Mouse (Mus musculus) intestine, postnatal 0 days (tissue): Measurements from ENCODE around the gene Igbp1. TPM values are rescaled to one million over a fixed set of nuclear protein-coding genes. Genes with fewer than 3 reads are reported as not detected.
A peak's percentile ranks its signal among the peaks of the same experiment; 100 is the strongest.

ENCODE experiments used
- ATAC-seq: fragments of 200-750 bp; cut with Nextera tagmentation; 2 replicates; pipeline ENCODE4 v1.8.0; 2017; ENCODE audit warnings: mild to moderate bottlenecking, moderate TSS enrichment, moderate library complexity
- H3K27ac ChIP-seq: fragments of 300-500 bp; sonication (generic); 2 replicates; pipeline ENCODE4 v1.5.1; 2014; ENCODE audit warnings: mild to moderate bottlenecking, low read depth, low read length, moderate library complexity
- H3K27me3 ChIP-seq: fragments of 300-500 bp; sonication (generic); replicated peaks from 2 replicates; pipeline ENCODE4 v1.6.1; 2014; ENCODE audit warnings: low read length, mixed read lengths; ENCODE audit not compliant: control insufficient read depth, insufficient read depth
- H3K36me3 ChIP-seq: fragments of 300-500 bp; sonication (generic); 2 replicates; pipeline ENCODE4 v1.6.1; 2014; ENCODE audit warnings: mild to moderate bottlenecking, moderate library complexity; ENCODE audit not compliant: control insufficient read depth, insufficient read depth
- H3K4me1 ChIP-seq: fragments of 300-500 bp; sonication (generic); replicated peaks from 2 replicates; pipeline ENCODE4 v1.6.1; 2014; ENCODE audit warnings: antibody characterized with exemption, low read length, mixed read lengths; ENCODE audit not compliant: control insufficient read depth, insufficient read depth
- H3K4me2 ChIP-seq: fragments of 300-500 bp; sonication (generic); replicated peaks from 2 replicates; pipeline ENCODE4 v1.6.1; 2014; ENCODE audit warnings: low read depth, mild to moderate bottlenecking, moderate library complexity
- H3K4me3 ChIP-seq: fragments of 300-500 bp; sonication (generic); 2 replicates; pipeline ENCODE4 v1.5.1; 2014; ENCODE audit warnings: low read depth, low read length
- H3K9ac ChIP-seq: fragments of 300-500 bp; sonication (generic); 2 replicates; pipeline ENCODE4 v1.6.1; 2014; ENCODE audit warnings: mild to moderate bottlenecking, low read depth, low read length
- H3K9me3 ChIP-seq: fragments of 300-500 bp; sonication (generic); 2 replicates; pipeline ENCODE4 v1.6.1; 2016; ENCODE audit warnings: mixed run types; ENCODE audit not compliant: control insufficient read depth
- CTCF ChIP-seq: sonication (generic); IDR thresholded peaks from 2 replicates; pipeline ENCODE4 v1.5.1; 2016; ENCODE audit warnings: low read depth, mild to moderate bottlenecking, control low read depth, antibody characterized with exemption, moderate library complexity
- WGBS: fragments of 180-500 bp; shearing (Covaris S2); extraction: QIAGEN DNeasy Blood & Tissue Kit; methylation state at CpG from one replicate; pipeline ENCODE4 v1.1.7; 2014; 5-methylcytosine and 5-hydroxymethylcytosine counted together
- polyA plus RNA-seq: library from polyadenylated mRNA; unstranded; fragments of >200 nt; fragmentation: Nextera tagmentation; extraction: Ambion mirVana; gene quantifications from 2 replicates; pipeline ENCODE4 v1.2.1, GENCODE M21; 2015

Gene Igbp1
- 30.6 and 31.1 TPM in 2 replicates for polyA plus RNA-seq

DNA sequence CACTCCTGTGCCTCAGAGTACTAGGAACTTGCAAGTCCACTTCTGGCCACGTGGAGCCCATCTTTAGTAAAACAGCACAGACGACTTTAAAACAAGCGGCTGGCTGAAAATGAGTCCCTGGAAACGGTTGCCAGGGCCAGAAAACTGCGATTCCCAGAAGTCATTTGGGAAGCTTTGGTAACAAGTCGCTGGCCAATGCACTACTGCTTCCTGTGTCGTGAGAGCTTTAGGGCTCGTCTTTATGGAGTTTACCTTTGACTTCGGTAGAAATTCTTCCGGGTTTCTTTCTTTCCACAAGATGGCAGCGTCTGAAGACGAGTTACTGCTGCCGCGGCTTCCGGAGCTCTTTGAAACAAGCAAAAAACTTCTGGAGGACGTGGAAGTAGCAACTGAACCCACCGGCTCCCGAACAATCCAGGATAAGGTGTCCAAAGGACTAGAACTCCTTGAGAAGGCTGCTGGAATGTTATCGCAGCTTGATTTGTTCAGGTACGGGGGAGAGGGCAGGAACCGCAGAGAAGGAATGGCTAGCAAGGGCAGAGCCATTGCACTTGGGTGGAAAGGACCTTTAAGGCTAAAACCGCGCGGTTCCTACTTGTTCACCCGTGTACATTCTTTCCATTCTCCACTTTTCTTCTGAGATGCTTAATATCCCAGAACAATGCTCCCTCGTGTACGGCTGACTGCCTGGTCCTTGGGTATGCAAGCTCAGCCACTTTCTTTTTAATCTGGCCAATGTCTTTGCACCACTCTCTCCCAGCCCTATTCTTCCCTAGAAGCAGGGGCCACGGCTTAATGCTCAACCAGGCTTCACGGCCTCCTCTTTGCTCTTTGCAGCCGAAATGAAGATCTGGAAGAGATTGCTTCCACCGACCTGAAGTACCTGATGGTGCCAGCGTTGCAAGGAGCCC lies at the start of gene Igbp1:
TSS of gene Igbp1 (plus strand) at position 224 of the 911 bp plus-strand sequence.
- H3K36me3 ChIP-seq = no peaks in the 10 kb centered on the region
- H3K27ac ChIP-seq = peak within 1 kb of the TSS; percentile 74
- no peaks in the 10 kb centered on the region for H3K4me1 ChIP-seq
- WGBS = 18% methylated on average over 32 of the region's 32 CpGs
- peak; percentile 41; the same call in 1 of the 2 replicates for TF ChIP-seq CTCF
- peak; percentile 95 for ATAC-seq
- H3K9ac ChIP-seq = peak within 1 kb of the TSS; percentile 60; the same call in 1 of the 2 replicates
- H3K4me2 ChIP-seq = peak within 1 kb of the TSS; percentile 67
- H3K9me3 ChIP-seq = no peaks in the 10 kb centered on the region
- H3K4me3 ChIP-seq = peak within 1 kb of the TSS; percentile 67
- H3K27me3 ChIP-seq = no peaks in the 10 kb centered on the region

DNA sequence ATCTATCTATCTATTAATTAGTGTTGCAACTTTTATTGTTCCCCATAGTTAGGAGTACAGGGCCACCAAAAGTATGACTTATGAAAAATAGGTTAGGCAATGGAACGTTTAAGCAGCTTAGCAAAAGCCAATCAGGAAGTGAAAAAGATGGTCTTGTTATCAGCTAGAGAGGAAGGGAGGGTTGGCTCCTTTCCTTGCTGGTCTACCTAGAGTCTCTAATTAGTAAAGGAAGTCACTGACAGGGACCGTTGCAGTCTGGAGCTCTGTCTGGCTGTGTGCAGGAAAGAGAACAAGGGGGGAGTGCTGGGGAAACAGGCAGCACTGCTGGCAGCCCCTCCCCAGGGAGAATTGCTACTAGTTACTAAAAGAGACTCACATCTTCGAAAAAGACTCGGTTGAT lies 26.0 kb upstream of the Igbp1 start:
- 65% methylated on average over 4 of the region's 4 CpGs for WGBS
- Histone ChIP-seq H3K27ac (no peak overlapping the region), H3K9ac (no peak overlapping the region), H3K27me3 (no peaks in the 10 kb centered on the region), H3K4me3 (no peak overlapping the region), H3K4me2 (no peak overlapping the region), H3K36me3 (no peaks in the 10 kb centered on the region), H3K4me1 (no peaks in the 10 kb centered on the region), H3K9me3 (no peaks in the 10 kb centered on the region)
- ATAC-seq = no peak
- TF ChIP-seq CTCF = no peak

DNA sequence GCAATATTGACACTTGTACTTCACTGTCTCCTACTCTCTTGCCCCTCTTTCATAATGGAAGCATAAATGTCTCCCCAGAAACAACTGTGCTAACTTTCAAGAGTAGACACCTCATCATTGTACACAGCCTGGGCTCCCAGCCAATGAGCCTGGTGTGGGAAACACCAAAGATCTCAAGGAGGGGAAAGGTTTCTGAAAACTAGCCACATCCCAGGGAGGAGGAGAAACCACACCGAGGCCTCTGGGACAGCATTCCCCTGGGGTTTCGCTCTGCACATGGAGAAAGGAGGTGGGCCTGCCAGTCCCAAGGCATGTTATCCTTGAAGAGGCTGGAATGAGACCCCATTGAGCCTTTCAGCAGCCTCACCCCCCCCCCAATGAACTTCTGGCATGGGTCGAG lies 24.0 kb upstream of the Igbp1 start:
- 87% methylated on average over 3 of the region's 3 CpGs for WGBS
- ATAC-seq = no peak
- no peaks in the 10 kb centered on the region for H3K27me3 ChIP-seq
- no peak overlapping the region for H3K9ac ChIP-seq
- no peaks in the 10 kb centered on the region for H3K4me1 ChIP-seq
- no peaks in the 10 kb centered on the region for H3K36me3 ChIP-seq
- TF ChIP-seq CTCF = no peak
- H3K27ac ChIP-seq = no peak overlapping the region
- H3K4me3 ChIP-seq = no peak overlapping the region
- no peak overlapping the region for H3K4me2 ChIP-seq
- no peaks in the 10 kb centered on the region for H3K9me3 ChIP-seq

DNA sequence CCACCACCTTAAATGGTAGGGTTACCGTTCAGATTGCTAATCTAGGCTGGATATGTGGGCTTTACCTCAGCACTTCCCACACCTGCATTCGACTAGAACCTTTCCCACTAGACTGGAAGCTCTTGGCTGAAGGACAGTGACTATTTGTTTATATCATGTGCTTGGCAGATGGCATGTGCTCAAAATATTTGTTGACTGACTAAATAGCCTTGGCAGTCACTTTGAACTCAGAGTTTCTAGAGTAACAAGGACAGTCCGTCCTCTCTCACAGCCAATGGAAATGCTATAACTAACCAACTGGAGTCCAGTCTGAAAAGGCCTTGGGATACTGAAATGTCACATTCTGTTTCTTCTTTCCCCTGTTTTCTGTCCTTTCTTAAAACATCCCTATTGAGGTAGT lies 22.6 kb upstream of the Igbp1 start:
- no peak overlapping the region for H3K27ac ChIP-seq
- H3K9ac ChIP-seq = no peak overlapping the region

DNA sequence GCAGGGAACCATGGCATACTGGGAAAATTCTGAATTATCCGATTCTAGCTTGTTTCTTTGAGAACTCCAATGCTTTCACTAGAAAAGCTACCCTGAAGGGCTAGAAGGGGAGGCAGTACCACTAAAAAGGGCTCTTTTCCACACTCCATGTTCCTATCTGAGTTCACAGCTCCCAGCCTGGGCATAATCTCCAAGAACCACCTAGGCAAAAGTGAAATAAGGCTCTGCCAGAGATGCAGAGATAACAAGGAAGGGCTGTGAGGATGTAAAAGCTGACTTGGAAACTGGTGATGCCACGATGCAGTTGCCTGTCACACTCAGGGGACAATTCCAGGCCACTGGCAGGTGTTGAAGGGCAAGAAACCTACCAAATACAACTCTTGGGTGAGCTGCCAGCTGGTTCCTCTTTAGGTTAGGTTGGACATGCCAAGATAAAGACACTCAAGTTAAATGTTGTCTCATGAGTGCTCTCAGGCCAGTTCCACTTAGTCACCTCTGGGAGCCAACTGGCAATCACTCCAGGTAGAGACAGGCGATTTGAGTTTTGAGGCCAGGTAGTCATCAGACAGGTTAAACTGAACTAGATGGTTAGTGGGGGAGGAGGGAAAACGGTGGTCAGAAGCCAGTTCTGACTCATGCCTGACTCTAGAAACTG lies 18.4 kb upstream of the Igbp1 start:
- Histone ChIP-seq H3K9me3 (no peaks in the 10 kb centered on the region), H3K36me3 (no peaks in the 10 kb centered on the region), H3K9ac (no peak overlapping the region), H3K4me1 (no peaks in the 10 kb centered on the region), H3K4me2 (no peak overlapping the region), H3K27ac (no peak overlapping the region), H3K27me3 (no peaks in the 10 kb centered on the region), H3K4me3 (no peak overlapping the region)
- 71% methylated on average over 4 of the region's 4 CpGs for WGBS
- no peak for TF ChIP-seq CTCF
- no peak for ATAC-seq

More for the DNA sequence above, 22.6 kb upstream of the Igbp1 start:
- WGBS = 79% methylated on average over 3 of the region's 3 CpGs
- TF ChIP-seq CTCF = no peak
- H3K9me3 ChIP-seq = no peaks in the 10 kb centered on the region
- H3K4me3 ChIP-seq = no peak overlapping the region
- H3K4me2 ChIP-seq = no peak overlapping the region
- ATAC-seq = no peak
- no peaks in the 10 kb centered on the region for H3K4me1 ChIP-seq
- H3K27me3 ChIP-seq = no peaks in the 10 kb centered on the region
- no peaks in the 10 kb centered on the region for H3K36me3 ChIP-seq

DNA sequence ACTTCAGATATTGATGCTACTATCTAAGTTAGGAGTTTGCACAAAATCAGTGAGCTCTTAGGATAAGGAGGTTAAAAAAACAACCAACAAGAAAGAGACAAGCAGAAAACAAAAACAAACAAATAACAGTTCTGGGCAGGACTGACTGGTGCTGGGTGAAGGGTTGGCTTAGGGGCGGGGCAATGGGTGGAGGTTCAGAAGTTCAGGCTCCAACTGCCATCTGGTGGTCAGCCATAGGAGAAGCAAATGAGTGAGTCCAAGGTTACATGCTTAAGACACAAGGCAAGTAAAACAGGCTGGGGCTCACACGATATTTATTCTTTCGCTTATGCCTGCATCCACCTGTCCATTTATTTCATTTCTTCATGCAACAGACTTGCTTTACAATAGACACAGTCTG lies 13.8 kb upstream of the Igbp1 start:
- H3K4me2 ChIP-seq = no peak overlapping the region
- no peaks in the 10 kb centered on the region for H3K4me1 ChIP-seq
- no peak overlapping the region for H3K9ac ChIP-seq
- H3K9me3 ChIP-seq = no peaks in the 10 kb centered on the region
- no peak overlapping the region for H3K4me3 ChIP-seq
- no peaks in the 10 kb centered on the region for H3K36me3 ChIP-seq
- TF ChIP-seq CTCF = peak; percentile 80
- no peak; the same call in 1 of the 2 replicates for ATAC-seq
- WGBS = 34% methylated on average over 3 of the region's 3 CpGs
- H3K27me3 ChIP-seq = no peaks in the 10 kb centered on the region
- no peak overlapping the region for H3K27ac ChIP-seq
